Mouse (Mus musculus): ENCODE results near the gene Pex11g. TPM values are rescaled to one million over a fixed set of nuclear protein-coding genes. Genes with fewer than 3 reads are reported as not detected.

Pex11g gene
- polyA plus RNA-seq, 1 experiment from 2014 or later: 5.9 TPM

DNA sequence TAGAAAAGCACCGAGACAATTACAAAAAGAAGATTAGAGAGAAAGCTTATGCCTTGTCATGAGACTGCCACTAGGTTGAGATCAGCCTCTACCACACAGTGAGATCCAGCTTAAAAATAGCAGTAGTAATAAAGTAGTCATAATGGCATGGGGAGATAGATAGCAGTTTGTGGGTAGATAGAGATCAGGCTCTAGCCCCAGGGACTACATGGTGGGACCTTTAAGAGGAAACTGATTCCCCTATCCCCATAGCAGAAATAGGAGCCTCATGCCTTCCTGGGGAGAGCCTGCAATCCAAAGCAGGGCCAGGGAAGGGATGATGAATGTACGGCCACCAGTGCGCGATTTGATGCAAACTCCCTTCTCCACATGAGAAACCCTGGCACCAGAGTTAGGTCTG is 52.2 kb downstream of the Pex11g start:
- H3K9ac ChIP-seq (replicated peaks): no peak overlapping the region
- no peak overlapping the region for H3K4me2 ChIP-seq
- 81% methylated on average over 4 of the region's 4 CpGs for WGBS
- no peak overlapping the region for H3K27ac ChIP-seq
- H3K36me3 ChIP-seq: no peaks in the 10 kb centered on the region
- H3K4me3 ChIP-seq (replicated peaks): no peak overlapping the region
- H3K27me3 ChIP-seq: no peaks in the 10 kb centered on the region
- no peaks in the 10 kb centered on the region for H3K9me3 ChIP-seq
- no peak for ATAC-seq (ENCODE audit: insufficient number of reproducible peaks, insufficient read depth, low FRiP score, low TSS enrichment, low read depth)
- peaks cover 32% of the 10 kb centered on the region for H3K4me1 ChIP-seq (replicated peaks)

DNA sequence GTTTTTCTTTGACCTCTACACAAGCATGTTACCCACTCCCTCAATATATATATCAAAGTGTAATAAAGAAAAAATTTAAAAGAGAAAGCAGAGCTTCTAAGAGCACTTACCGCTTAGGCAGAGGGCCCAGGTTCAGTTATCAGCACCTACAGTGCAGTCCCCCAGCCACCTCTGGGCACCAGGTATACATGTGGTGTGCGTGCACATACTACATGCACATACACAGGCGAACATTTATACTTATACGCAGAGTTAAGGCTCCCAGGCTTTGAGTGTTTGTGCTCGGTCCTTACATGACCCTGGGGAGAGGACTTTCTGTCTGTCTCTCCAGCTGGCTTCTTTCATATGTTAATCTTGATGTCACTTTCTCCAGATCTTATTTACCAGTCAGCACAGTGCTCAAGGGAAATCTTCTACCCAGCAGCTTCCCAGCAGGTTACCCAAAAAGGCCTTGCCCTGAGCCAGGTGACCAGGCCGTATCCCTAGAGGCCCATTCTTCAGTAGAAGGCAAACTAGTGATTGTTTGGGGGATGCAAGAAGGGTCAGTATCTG is 52.8 kb downstream of the Pex11g start:
- H3K4me1 ChIP-seq (replicated peaks): peaks cover 27% of the 10 kb centered on the region
- no peaks in the 10 kb centered on the region for H3K9me3 ChIP-seq
- H3K9ac ChIP-seq (replicated peaks): no peak overlapping the region
- no peak overlapping the region for H3K4me2 ChIP-seq
- no peak overlapping the region for H3K27ac ChIP-seq
- no peak for ATAC-seq (ENCODE audit: insufficient number of reproducible peaks, insufficient read depth, low FRiP score, low TSS enrichment, low read depth)
- no peaks in the 10 kb centered on the region for H3K36me3 ChIP-seq
- no peaks in the 10 kb centered on the region for H3K27me3 ChIP-seq
- WGBS: 68% methylated on average over 6 of the region's 6 CpGs
- no peak overlapping the region for H3K4me3 ChIP-seq (replicated peaks)

DNA sequence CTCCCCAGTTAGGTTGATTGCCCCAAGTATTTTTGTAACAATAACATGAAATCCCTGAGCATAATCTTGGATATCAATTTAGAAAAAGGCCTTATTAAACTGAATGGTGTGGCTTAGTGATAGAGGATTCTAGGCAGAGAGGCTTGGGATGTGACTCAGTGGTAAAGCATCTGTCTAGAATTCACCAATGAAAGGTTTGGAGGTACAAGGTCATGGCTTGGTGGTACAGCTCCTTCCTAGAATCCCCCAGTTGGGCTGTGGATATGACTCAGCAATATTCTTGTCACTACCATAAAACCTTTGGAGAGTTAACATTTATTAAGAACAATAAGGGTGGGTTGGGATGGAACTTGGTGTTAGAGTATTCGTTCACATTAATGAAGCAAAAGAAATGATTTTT is 54.7 kb downstream of the Pex11g start:
- Histone ChIP-seq H3K4me2 (no peak overlapping the region), H3K9me3 (no peaks in the 10 kb centered on the region), H3K36me3 (no peaks in the 10 kb centered on the region), H3K27me3 (no peaks in the 10 kb centered on the region), H3K4me1 (replicated peaks) (peaks cover 13% of the 10 kb centered on the region), H3K4me3 (replicated peaks) (no peak overlapping the region), H3K9ac (replicated peaks) (no peak overlapping the region), H3K27ac (no peak overlapping the region)
- WGBS: 100% methylated on average over 1 of the region's 1 CpGs
- no peak for ATAC-seq (ENCODE audit: insufficient number of reproducible peaks, insufficient read depth, low FRiP score, low TSS enrichment, low read depth)

DNA sequence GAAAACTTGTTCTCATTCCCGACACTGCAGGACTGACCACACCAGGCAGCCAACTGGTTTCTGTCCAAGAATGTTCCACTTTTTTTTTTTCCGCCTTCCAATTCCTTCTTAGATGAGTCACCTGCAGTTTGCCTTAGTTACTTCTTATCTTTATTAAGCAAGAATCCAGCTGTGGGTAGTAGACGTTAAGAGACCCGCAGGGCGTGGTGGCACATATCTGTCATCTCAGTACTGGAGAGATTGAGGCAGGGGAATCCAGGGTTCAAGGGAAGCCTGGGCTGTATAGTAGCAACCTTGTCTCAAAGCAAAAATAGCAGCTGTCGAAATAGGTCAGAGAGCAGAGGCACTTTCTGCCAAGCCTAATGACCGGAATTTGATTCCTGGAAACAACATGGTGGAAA is 55.6 kb downstream of the Pex11g start:
- Histone ChIP-seq H3K9ac (replicated peaks) (no peak overlapping the region), H3K4me3 (replicated peaks) (no peak overlapping the region), H3K27me3 (no peaks in the 10 kb centered on the region), H3K4me1 (replicated peaks) (peaks cover 4% of the 10 kb centered on the region; the same call in 1 of the 2 replicates), H3K27ac (no peak overlapping the region), H3K4me2 (no peak overlapping the region), H3K9me3 (no peaks in the 10 kb centered on the region), H3K36me3 (no peaks in the 10 kb centered on the region)
- WGBS: 89% methylated on average over 7 of the region's 7 CpGs
- ATAC-seq (ENCODE audit: insufficient number of reproducible peaks, insufficient read depth, low FRiP score, low TSS enrichment, low read depth): no peak

DNA sequence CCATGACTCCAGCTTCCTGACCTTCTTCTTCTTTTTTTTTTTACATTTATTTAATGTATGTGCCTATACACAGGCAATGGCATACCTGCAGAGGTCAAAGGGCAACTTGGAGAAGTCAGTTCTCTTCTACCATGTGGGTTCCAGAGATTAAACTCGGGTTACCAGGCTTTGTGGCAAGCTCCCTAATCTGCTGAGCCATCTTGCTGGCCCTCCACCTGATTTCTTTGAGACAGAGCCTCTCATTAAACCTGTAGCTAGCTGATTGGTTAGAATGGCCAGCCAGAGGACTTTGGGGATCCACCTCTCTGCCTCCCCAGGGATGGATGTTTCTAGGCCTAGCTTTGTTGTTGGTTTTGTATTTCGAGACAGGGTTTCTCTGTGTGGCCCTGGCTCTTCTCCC is 56.4 kb downstream of the Pex11g start:
- no peak overlapping the region for H3K9ac ChIP-seq (replicated peaks)
- H3K9me3 ChIP-seq: no peaks in the 10 kb centered on the region
- no peak for ATAC-seq (ENCODE audit: insufficient number of reproducible peaks, insufficient read depth, low FRiP score, low TSS enrichment, low read depth)
- H3K27me3 ChIP-seq: no peaks in the 10 kb centered on the region
- H3K4me1 ChIP-seq (replicated peaks): no peaks in the 10 kb centered on the region
- peaks cover 4% of the 10 kb centered on the region; the same call in 1 of the 2 replicates for H3K36me3 ChIP-seq
- H3K27ac ChIP-seq: no peak overlapping the region
- H3K4me3 ChIP-seq (replicated peaks): no peak overlapping the region
- H3K4me2 ChIP-seq: no peak overlapping the region
- 84% methylated on average over 2 of the region's 2 CpGs for WGBS

DNA sequence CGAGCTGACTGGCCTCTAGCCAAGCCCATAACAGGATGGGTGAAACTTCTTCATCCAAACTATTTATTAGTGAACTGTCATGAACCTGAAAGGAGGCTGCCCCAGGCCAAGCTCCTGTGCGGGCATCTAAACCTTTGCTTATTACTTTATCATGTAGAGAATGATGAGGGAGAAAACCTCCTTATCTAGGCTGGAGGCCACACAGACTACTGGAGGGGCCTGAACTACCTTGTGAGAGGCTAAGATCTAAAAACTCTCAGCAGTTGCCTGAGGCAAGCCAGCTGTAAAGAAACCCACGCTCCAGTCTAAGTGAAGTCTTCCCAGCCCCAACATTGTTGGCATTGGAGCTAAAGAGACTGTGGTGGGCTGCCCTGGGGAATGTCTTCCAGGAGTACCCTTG is 60.1 kb downstream of the Pex11g start:
- H3K27ac ChIP-seq: no peak overlapping the region
- H3K9me3 ChIP-seq: no peaks in the 10 kb centered on the region
- H3K27me3 ChIP-seq: no peaks in the 10 kb centered on the region
- peaks cover 9% of the 10 kb centered on the region; the same call in 1 of the 2 replicates for H3K36me3 ChIP-seq
- H3K4me1 ChIP-seq (replicated peaks): no peaks in the 10 kb centered on the region
- ATAC-seq (ENCODE audit: insufficient number of reproducible peaks, insufficient read depth, low FRiP score, low TSS enrichment, low read depth): no peak
- no peak overlapping the region for H3K9ac ChIP-seq (replicated peaks)
- 86% methylated on average over 3 of the region's 3 CpGs for WGBS
- no peak overlapping the region for H3K4me2 ChIP-seq
- no peak overlapping the region for H3K4me3 ChIP-seq (replicated peaks)

Other genes starting within 250 kb of the Pex11g start
- gene Insr, start 188.1 kb downstream of the Pex11g start, polyA plus RNA-seq (2016; fragmentation: Nextera tagmentation; extraction: Ambion mirVana): 36.2 and 36.9 TPM in 2 replicates
- 0.15 TPM in 1 of 2 replicates, not detected in the other for gene A430078G23Rik, start 114.3 kb downstream of the Pex11g start, polyA plus RNA-seq (2016; fragmentation: Nextera tagmentation; extraction: Ambion mirVana)
- gene Arhgef18, start 74.7 kb downstream of the Pex11g start, polyA plus RNA-seq (2016; fragmentation: Nextera tagmentation; extraction: Ambion mirVana): 12.3 and 13.6 TPM in 2 replicates
- gene Tex45, start 3.2 kb upstream of the Pex11g start, polyA plus RNA-seq (2016; fragmentation: Nextera tagmentation; extraction: Ambion mirVana): not detected in 2 replicates
- 61.1 and 68.1 TPM in 2 replicates for gene Zfp358, start 25.5 kb upstream of the Pex11g start, polyA plus RNA-seq (2016; fragmentation: Nextera tagmentation; extraction: Ambion mirVana)
- 52.9 and 59.4 TPM in 2 replicates for gene Mcoln1, start 32.8 kb upstream of the Pex11g start, polyA plus RNA-seq (2016; fragmentation: Nextera tagmentation; extraction: Ambion mirVana)
- gene Pnpla6, start 47.7 kb upstream of the Pex11g start, polyA plus RNA-seq (2016; fragmentation: Nextera tagmentation; extraction: Ambion mirVana): 22.9 and 29.5 TPM in 2 replicates
- gene C330021F23Rik, start 100.3 kb upstream of the Pex11g start, polyA plus RNA-seq (2016; fragmentation: Nextera tagmentation; extraction: Ambion mirVana): 0.69 and 0.74 TPM in 2 replicates
- gene Camsap3, start 119.6 kb upstream of the Pex11g start, polyA plus RNA-seq (2016; fragmentation: Nextera tagmentation; extraction: Ambion mirVana): 7.0 and 8.5 TPM in 2 replicates
- gene Xab2, start 153.6 kb upstream of the Pex11g start, polyA plus RNA-seq (2016; fragmentation: Nextera tagmentation; extraction: Ambion mirVana): 67.7 and 68.9 TPM in 2 replicates
- 115 and 133 TPM in 2 replicates for gene Pet100, start 153.9 kb upstream of the Pex11g start, polyA plus RNA-seq (2016; fragmentation: Nextera tagmentation; extraction: Ambion mirVana)
- 0.31 and 0.61 TPM in 2 replicates for gene Pcp2, start 157.9 kb upstream of the Pex11g start, polyA plus RNA-seq (2016; fragmentation: Nextera tagmentation; extraction: Ambion mirVana)
- 27.8 and 32.4 TPM in 2 replicates for gene Stxbp2, start 163.3 kb upstream of the Pex11g start, polyA plus RNA-seq (2016; fragmentation: Nextera tagmentation; extraction: Ambion mirVana)
- gene Retn, start 188.1 kb upstream of the Pex11g start, polyA plus RNA-seq (2016; fragmentation: Nextera tagmentation; extraction: Ambion mirVana): not detected in 2 replicates
- gene Mcemp1, start 198.1 kb upstream of the Pex11g start, polyA plus RNA-seq (2016; fragmentation: Nextera tagmentation; extraction: Ambion mirVana): not detected in 2 replicates
- 13.9 and 14.0 TPM in 2 replicates for gene Fcor, start 204.7 kb upstream of the Pex11g start, polyA plus RNA-seq (2016; fragmentation: Nextera tagmentation; extraction: Ambion mirVana)
- gene Trappc5, start 208.6 kb upstream of the Pex11g start, polyA plus RNA-seq (2016; fragmentation: Nextera tagmentation; extraction: Ambion mirVana): 37.6 and 38.2 TPM in 2 replicates
- gene Fcer2a, start 226.5 kb upstream of the Pex11g start, polyA plus RNA-seq (2016; fragmentation: Nextera tagmentation; extraction: Ambion mirVana): 0.37 TPM in 1 of 2 replicates, not detected in the other